Mouse (Mus musculus): ENCODE results near the gene Cntnap2.

Cntnap2 gene

DNA sequence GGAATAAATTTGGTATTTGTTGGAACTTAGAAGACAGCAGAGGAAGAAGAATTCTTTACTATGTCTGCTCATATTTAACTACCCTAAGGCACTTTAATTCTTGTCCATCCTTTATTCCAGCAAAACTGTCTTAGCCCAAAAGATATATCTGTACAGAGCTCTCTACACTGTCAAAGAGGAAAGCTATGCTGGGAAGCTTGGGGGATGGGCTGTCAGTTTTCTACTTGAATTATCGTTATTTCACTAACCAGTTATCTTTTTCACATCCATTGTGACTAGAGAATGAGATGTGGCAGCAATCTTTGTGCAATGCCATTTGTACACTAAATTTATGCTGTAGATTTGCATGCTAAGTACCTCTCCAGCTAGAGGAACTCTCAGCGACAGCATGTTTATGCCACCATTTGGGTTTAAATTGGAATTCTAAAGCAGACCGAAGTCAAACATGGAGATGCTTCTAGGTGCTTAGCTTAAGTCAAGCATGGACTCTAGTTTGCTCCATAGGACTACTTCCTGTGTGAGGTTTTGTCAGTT is 268.9 kb downstream of the Cntnap2 start:
- no peak for DNase-seq (ENCODE audit: low read depth)

DNA sequence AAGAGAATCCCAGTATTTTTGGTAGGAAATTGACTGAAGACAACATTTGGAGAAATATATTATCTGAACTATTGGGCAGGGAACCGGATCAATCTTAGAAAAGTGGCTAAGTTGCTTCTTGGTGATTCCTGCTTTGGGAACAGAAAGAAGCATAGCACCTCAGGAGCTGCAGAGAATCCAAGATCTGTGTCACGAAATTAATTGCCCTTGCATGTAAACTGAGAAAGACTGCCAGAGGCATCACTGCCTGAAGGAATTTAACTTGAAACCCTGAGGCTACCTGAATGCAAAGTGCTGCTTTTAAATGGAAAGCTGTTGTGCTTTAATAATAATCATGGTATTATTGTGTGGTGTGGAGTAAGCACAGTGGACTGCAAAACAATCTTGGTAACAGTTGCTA is 286.2 kb downstream of the Cntnap2 start:
- DNase-seq (ENCODE audit: low read depth): no peak

DNA sequence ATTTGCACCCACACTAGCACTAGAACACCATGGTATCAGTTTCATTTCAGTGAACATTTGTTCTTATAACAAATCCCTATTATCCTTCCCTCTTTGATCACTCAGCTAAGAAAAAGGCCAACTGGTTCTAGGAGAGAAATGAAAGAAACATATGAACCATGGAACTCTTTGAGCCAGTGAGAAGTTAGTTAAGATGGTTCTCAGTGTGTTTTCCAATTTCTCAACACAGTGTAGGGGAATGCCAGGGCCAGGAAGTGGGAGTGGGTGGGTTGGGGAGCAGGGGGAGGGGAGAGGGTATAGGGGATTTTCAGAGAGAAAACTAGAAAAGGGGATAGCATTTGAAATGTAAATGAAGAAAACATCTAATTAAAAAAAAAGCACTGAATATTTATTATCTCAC is 286.8 kb downstream of the Cntnap2 start:
- DNase-seq (ENCODE audit: low read depth): no peak

DNA sequence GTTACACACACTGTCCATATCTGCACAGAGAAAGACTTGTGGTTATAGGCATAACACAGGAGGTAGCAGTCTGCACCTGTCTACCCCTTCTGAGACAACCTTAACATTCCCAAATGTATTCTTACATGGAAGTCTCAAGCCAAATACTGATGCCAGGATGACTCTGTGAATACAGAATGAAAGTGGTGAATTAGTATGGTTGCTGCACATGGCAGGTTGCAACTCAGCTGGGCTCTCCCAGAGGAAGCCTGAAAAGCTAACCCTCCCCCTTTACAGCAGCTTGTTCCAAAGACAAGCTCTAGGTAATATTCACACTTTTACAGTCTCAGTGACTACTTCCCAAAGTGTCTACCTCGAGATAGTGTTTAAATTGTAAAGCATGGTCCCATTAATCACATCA is 307.3 kb downstream of the Cntnap2 start:
- DNase-seq (ENCODE audit: low read depth): no peak

DNA sequence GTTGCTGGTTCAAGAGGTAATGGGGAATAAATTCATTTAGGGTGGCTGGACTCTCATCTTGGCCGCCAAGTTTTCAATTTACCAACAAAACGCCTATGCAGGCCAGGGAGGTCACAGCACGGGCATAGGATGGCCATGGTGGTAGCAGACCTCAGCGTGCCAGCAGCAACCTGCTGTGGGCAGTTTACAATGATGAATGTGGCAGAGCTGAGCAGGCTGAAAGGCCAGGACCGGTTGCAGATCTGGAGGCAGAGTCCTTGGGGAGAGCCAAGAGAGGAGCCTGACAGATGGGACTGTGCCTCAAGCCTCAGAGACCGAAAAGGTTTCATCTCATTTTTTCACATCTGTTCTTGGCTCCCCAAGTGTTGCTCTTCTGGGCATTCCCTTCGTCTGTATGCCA is 322.0 kb downstream of the Cntnap2 start:
- no peak for DNase-seq (ENCODE audit: low read depth)

DNA sequence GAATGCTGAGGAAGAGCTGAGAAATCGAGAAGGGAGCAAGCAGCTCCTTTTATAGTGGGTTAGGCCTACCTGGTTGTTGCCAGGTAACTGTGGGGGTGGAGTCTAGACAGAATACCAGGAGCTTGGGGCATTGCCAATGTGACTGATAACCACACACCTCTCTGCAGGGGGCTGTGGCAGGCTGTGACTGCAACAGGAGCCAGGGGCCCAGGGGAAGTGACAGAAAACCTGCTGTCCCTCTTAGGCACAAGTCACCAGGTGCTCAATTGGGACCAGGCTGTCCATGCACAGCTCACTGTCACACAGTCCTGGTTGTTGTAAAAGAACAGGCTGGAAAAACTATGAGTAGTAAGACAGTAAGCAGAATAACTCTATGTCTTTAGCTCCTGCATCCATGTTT is 329.9 kb downstream of the Cntnap2 start:
- DNase-seq (ENCODE audit: low read depth): no peak

DNA sequence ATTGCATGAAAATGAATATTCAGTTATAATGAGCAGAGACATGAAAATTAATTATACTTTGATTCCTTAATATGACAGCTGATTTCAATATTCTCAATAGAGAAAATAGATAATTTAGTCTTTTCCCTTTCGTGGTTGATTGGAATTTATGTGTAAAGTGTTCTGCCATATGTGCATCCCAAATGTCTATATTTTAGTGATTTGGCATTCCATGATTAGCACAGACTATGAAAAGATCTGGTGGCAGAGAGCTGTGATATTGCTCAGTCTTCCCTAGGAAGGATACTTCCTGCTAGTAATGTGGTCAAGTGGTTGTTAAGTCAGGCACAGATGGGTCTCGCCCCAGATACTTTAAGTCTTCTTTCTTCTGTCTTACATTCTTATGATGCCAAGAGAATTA is 354.5 kb downstream of the Cntnap2 start:
- DNase-seq (ENCODE audit: low read depth): no peak

DNA sequence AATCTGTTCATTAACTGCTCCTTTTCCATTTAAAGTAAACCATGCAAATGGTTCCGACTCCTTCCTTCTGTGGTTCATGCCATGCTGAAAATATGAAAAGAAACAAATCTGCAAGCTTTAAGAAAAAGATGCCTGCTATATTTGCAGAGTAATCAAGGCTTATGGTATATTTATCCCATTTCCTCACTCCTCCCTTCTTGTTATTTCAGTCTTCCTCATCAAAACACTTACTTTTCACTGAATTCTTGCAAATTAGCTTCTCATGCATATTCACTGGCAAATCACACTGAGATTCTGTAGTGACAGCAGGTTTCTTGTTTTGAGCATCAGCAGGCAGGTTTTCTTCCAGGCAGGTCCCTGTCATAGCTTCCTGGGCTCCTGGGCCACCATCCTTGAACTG is 396.3 kb downstream of the Cntnap2 start:
- DNase-seq (ENCODE audit: low read depth): no peak

DNA sequence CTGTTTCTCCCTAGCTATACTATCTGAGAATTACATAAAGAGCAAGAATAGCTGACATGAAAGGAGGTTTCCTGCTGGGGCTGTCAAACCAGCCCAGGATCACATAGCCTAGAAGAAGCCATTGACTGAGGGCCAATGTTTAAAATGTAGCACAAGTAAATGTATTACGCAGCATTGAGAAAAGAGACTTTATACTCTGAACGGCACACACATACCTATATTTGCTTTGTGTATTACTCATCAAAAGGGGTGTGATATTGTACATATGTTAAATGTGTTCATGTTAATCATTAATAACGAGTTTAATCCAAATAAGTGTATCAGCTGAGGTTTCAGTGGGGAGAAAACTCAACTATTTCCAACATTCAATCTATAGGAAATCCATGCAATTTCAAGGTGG is 459.1 kb downstream of the Cntnap2 start:
- no peak for DNase-seq (ENCODE audit: low read depth)

DNA sequence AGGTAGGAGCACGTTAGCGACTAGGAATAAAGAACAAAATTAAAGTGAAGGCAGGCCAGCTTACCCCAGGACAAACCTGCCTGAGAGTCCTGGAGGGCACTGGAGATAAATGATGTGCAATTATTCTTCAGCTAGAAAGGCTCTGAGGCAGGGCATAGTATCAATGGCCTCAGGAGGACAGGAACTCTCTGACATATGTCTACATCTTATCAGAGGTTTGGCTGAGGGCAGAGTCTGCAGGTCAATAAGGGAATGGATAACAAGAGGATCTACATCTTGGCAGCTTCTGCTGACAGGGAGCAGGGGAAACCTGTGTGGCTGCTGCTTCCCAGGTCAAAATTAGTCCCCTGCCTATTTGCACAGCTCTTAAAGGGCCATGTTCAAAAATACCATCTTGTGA is 477.8 kb downstream of the Cntnap2 start:
- DNase-seq (ENCODE audit: low read depth): no peak

DNA sequence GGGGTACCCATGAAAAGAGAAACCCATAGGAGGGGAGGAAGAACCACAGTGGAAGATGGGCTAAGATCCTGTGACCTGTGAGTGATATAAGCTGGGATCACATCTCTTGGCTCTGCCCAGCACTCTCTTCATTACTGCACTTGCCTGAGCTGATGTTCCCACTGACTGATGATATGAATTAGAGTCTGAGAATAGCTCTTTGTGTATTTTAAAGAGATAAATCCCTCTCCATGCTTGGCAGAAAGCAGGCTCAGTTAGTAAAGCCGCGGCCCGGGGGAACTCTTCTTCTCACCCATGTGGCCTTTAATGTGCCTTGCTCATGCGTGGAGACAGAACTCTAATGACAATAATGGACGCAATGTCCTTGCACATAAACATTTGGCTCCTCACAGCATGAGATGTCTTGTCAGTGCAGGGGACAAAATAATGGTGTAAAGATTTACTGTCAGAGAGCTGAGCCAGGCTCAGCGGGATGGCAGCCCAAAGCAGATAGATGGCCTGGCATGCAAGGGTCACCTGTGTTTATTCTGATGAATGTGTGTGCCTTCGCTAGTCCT is 485.2 kb downstream of the Cntnap2 start:
- no peak for DNase-seq (ENCODE audit: low read depth)

DNA sequence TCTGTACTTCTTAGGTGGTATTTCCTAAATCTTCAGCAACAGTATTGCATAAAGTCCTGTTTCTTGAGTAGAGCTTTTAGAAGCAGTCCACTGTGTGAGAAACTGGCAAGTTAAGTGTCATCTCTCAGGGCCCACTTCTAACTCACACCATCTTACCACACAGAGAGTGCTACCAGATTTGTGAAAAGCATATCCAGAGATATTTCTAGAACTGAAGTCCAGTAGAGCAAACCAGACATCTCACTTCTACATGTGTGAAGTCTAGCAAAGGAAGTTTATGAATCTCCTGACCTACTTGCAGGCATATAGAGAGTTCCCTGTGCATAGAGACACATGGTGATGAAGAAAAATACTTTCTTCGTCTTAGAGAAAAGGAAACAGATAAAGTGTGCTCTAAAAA is 500.6 kb downstream of the Cntnap2 start:
- DNase-seq (ENCODE audit: low read depth): no peak

DNA sequence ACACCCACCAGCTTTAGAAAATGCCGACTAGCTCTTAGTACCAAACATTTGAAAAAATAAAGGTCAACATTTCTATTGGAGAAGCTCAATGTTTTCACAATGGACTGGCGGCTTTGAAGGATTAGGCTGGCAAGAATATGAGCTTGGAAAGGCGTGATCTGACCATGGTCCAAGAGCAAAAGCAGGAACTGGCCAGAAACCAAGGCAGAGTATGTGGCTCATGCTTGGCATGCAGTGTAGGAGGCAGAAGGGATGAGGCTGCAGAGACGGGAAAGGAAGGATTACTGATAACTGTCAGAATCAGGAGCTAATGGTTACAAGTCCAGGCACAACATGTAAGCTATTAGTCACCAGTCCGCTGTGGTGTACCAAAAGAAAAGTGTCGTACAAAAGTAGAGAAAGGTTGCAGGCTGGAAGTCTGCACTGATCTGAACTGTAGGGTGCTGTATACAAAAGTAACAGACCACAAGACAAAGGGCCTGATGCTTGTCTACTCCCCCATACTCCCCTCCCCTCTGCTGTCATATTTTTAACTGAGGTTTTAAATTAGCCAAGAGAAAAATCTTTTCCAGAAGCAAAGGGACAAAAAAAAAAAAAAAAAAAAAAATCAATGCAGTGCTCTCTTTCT is 525.4 kb downstream of the Cntnap2 start:
- no peak for DNase-seq (ENCODE audit: low read depth)

DNA sequence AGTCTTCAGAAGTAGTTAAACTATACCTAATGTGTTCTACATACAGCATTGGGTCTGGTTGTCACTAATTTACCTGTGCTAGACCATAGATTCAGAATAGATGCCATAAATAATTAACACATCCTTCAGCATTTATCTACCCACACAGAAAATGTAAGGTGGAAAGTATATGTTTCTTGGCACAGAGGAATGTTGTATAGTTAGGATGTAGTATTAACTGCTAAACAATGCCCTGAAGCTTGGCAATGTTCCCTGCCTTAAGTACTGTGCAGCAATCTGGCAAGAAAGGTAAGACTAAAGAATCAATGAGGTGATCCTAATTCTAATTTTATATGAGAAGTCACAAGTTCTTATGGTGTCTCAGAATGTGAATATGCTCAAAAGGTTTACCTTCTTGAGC is 529.9 kb downstream of the Cntnap2 start:
- DNase-seq (ENCODE audit: low read depth): no peak

DNA sequence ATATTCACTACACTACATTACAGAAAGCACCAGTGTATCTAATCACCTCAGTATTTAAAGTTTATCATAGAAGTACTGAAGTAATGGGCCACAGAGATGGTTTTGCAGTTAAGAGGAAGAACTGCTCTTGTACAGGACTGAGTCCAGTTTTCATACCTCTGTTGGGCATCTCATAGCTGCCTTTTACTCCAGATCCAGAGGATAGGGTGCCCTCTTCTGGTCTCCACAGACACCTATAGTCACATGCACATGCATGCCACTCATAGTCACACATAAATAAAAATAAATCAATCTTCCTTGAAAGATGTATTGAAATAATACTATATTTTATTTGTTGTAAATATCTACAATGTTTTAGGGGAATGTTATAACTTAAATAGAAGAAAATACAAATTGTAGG is 587.9 kb downstream of the Cntnap2 start:
- DNase-seq (ENCODE audit: low read depth): no peak

DNA sequence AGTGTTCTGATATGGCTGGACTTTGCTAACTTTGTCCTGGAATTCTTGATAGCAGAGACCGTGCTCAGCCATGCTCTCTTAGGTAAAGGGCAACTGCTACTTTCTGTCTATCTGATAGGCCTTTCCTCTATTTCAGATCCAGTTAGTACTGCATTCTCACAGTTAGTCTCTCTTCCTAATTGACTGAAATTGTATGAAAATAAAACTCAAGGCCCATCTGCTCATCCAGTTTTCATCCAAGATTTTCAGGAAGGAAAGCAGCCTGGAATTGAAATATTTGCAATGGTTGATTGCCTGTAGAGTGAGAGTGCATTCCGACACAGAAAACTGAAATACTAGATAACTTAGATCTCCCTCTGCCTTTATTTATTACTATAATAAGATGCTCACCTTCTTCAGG is 589.3 kb downstream of the Cntnap2 start:
- DNase-seq (ENCODE audit: low read depth): no peak

DNA sequence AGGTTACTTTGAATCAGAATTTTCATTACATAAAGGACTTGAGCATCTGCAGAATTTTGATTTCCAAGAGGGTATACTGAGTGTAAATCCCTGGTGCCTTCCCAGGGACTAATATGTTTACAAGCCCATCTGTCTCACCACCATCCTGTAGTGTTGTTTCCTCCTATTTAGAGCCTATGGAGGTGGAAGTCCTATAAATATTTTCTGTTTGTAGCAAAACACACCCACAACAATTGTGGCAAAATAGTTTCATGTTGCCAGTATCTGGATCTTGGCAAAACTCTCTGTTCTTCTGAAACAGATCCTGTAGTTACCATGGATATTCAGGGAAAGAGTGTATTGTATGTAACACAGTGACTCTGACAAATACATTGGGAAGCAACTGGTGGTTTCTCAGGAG is 641.1 kb downstream of the Cntnap2 start:
- no peak for DNase-seq (ENCODE audit: low read depth)

DNA sequence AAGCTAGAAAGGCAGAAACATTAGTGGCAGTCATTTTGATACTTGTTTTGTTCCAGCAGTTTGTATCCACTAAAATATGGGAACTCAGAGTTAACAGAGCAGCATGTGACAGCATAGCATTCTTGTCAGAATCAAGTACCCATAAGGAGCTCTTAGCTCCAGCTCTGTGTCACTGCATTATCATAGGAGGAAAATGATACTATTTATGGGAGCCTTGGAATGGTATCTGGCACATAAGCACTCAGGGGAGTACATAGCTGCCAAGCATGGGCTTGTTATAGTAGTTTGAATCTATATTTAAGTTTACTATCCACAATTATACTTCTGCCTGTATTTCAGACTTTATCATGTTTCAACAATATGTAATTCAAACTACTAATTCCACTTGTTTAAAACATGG is 732.5 kb downstream of the Cntnap2 start:
- DNase-seq (ENCODE audit: low read depth): no peak

DNA sequence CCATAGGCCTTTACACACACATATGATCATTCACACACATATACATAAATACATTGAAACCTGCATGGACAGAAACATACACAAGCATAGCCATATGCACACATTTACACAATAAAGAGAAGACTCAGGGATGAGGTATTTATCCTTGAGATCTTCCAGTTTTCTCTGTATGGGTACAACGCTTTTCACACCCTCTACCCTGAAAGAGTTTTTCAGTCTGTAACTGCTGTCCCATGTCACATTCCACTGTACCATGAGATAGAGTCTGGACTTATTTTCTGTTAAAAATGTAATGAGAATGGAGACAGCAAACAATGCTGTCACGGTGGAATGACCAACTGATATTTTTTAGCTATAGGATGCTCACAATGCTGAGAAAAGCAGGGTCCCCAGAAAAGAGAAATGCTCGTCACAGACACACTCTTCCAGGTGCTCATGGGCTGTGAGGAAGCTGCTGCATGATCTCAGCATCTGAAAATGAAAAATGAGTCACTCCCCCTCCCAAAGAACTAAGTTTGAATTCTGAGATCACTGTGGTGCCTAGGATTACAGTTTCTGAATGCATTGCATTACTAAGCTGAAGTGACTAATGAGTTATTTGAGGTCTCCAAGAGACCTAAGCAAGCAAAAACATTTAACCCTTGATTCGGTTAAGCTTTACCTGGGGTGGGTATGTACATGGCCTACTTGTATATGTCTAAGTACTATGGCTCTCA is 782.6 kb downstream of the Cntnap2 start:
- no peak for DNase-seq (ENCODE audit: low read depth)

DNA sequence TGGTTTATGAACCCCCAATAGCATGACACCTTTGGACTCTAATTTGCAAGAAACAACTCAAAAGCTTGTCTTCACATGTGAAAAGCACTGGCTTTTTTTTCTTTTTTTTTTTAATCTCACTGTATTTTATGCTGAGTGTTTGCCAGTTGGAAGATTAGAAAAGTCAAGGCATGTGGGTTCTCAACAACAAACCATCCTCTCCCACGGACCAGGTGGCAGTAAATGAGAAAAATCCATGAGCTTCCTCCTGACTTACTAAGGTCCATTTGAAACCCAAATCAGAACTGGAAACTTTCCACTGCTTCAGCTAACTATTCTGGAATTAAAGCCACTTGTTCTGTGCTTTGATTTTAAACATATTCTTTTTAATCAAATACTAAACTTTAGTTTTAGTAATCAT is 784.6 kb downstream of the Cntnap2 start:
- DNase-seq (ENCODE audit: low read depth): no peak

DNA sequence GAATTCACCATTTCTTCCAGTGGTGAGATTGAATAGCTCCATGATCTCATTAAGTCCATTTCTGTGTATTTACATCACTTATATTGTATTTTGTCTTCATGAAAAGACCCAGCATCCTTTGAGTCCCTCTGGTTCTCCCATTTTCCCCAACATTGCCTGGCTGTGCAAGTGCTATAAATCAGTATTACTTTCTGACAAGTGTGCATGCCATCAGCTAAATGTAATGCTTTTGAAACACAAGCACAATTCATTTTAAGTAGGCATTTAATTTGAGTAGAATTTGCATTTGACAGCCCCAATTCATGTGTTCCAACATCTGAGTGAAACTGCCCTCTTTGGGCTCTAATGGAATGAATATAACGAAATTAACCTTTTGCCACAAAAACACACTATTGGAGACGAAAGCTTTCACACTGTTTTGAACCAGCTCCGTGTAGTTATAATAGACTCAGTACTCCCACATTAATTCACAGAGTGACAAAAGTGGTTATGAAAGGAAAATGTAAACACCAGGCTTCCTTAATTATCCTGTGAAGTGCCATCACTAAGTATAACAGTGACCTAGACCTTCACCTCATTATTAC is 812.3 kb downstream of the Cntnap2 start:
- no peak for DNase-seq (ENCODE audit: low read depth)

DNA sequence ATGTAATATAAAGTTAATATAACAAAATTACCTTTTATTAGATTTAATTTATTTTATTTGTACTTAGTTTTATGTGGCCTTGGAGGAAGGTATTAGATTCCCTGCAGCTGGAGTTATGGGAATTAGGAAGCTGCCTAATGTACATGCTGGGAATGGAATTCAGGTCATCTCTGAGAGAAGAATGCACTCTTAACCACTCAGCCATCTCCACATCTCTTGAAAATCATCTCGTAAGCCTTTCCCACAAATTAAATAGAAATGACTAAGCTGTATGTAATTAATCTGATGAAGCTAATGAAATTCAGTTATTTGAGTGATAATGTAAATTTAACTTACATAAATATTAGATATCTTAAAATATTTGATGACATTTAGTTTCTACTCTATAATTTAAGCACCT is 826.3 kb downstream of the Cntnap2 start:
- DNase-seq (ENCODE audit: low read depth): no peak

DNA sequence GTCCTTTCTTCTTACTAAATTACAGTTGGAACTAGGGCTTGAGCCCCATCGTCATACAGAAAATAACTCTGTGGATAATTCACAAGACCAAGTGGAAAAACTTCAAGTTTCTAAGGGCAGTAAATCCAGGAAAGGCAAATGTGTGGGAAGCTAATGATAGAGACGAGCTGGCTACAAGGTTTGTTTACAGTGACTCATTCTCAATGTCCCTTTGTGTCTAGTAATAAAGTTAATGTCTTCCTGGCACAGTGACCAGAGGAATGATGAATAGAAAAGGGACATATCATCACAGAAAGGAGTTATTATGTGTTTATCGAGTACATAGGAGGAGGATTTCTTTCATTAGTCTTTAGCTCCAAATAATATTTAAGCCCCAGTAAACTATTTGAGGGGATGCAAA is 828.7 kb downstream of the Cntnap2 start:
- DNase-seq (ENCODE audit: low read depth): no peak
